Mouse (Mus musculus) frontal cortex, adult 2 months (tissue): Measurements from ENCODE around the gene Hcn1. TPM values are rescaled to one million over a fixed set of nuclear protein-coding genes. Genes with fewer than 3 reads are reported as not detected.
"Not testable (repeated sequence)": the region's sequence is repeated elsewhere in the genome, so short reads cannot be mapped to it uniquely, and the experiment has no call there.

Source experiments
- DNase-seq, 2 experiments: peaks; one replicate each; pipeline ENCODE4 v3.0.0; 2022; ENCODE audit warnings: low spot score in 1 of 2; ENCODE audit errors: extremely low spot score in 1 of 2
- polyA plus RNA-seq: library from polyadenylated mRNA; depleted of rRNA; stranded (reverse); fragments of >200 nt; gene quantifications from 2 replicates; pipeline ENCODE4 v1.2.3, GENCODE M21; 2012

Hcn1 gene
- polyA plus RNA-seq, 1 experiment, result 9.9 TPM

- DNase-seq, result no peak
These were observed 397.8 kb downstream of the Hcn1 start for GRCm38 (mm10) chr13:117999767-118000488.

GRCm38 (mm10) chr13:118000538-118000937 is 398.4 kb downstream of the Hcn1 start:
- DNase-seq, result no peak

GRCm38 (mm10) chr13:118021176-118021575 is 419.1 kb downstream of the Hcn1 start:
- no peak for DNase-seq

- not testable (repeated sequence) for DNase-seq
These were observed 420.8 kb downstream of the Hcn1 start for GRCm38 (mm10) chr13:118022891-118023290.

- no peak for DNase-seq
These were observed 421.3 kb downstream of the Hcn1 start for GRCm38 (mm10) chr13:118023381-118023780.

GRCm38 (mm10) chr13:118026510-118026909 is 424.4 kb downstream of the Hcn1 start:
- DNase-seq, result no peak

DNA sequence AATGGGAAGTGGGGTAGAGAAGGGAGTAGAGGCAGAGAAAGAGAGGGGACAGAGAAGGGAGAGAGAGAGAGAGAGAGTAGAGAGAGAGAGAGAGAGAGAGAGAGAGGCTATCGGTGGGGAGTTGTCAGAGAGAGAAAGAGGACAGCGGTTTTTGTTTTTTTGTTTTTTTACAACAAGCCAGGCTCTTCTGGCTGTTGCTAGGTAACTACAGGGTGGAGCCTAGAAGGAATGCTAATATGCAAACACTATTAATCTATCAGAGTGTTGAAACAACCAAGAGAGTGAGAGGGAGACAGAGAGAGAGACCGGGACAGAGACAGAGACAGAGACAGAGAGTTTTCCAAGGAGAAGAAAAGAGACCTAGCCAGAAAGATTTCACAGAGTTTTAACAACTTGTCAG is 425.7 kb downstream of the Hcn1 start:
- no peak for DNase-seq

DNA sequence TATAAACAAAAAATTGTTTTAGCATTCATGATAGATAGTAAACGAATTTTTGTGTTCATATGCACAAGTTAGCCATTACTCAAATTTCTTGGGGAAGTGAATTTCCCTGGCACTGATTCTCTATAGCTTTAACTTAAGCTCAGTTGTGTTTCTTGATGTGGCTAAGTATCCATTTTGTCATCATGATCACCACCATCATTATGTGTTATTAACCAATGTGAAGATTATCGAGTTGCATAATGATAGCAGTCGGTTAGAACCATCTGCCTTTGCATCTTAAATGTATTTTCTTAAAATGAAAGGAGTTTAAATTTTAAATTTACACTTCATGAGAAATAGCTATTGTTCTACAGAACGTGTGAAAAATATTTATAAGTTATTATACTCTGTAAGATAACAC is 426.5 kb downstream of the Hcn1 start:
- DNase-seq, result no peak

GRCm38 (mm10) chr13:118029579-118029978 is 427.5 kb downstream of the Hcn1 start:
- peak in 1 of 2 experiments; percentile 15 for DNase-seq

DNA sequence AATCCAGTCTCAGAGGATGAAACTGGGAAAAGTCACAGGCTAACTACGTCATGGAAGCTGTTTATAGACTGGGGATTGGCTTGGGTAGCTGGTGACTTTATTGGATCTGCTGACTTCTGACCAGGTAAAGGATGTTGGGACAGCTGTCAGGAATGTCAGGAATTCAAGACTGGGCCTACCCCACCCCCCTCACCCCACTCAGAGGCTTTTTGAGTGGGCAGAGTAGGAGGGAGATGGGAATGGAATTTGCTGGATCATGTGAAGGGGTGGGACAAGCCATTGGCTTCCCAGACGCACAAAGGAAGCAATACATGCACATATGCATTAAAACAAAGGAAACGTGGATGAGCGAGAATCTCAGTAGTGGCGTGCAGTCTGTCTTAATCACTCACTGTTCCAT is 433.5 kb downstream of the Hcn1 start:
- no peak for DNase-seq
